Mouse (Mus musculus) yolk sac, embryonic 10.5 days (tissue): ENCODE results near the gene Msi2.

ENCODE experiments used
- DNase-seq: peaks from one replicate; pipeline ENCODE4 v3.0.0-alpha.2; 2017; ENCODE audit warnings: low spot score

Msi2 gene

DNA sequence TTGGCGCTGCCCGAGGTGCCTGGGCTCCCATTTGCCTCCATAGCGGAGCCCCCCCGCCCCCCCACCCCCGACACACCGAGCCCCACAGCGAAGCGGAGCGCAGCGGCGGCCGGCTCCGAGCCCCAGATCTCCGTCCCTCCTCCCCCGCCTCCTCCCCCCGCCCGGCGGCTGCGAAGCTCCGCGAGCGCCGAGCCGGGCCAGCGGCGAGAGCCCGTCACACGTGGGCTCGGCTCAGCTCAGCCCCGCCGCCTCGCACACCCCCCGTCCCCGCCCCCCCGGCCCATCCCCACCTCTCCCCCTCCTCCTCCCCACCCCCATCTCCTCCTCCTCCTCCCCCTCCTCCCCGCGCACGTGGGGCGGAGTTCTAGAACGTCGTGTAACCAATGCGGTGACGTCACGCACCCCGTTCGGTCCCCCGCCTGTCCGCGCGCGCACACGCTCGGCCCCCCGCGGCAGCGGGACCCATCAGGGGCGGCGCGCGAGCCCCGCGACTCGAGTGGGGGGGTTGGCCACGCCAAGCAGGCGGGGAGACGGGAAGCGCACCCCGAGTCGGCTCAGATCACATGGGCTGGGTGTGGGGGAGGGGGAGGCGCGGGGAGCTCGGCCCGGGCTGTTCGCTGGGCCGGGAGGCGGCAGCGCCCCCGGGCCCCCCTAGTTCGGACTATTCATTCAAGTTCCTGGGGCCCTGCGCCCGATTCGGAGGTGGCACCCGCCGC is at the start of gene Msi2:
TSS of gene Msi2 (minus strand) at position 464 of the 716 bp plus-strand sequence.
- DNase-seq: peak; percentile 94

DNA sequence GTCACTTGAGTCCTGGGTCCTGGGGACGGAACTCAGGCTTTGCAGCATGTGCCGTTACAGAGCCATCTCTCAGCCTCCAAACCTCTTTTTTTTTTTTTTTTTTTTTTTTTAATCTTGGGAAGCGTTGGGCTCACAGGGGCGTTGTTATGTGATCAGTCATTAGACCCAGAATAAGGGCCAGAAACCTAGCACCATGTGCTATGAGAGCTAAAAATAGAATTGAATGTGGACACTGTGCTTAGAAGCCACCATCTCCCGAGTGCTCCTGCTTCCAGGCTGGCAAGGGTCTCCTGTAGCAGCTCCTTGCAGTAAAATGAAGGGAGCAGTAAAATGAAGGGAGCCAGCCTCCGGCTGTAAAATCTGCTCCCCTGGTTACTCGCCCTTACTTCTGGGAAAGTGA is 47.3 kb upstream of the Msi2 start:
- DNase-seq: no peak

DNA sequence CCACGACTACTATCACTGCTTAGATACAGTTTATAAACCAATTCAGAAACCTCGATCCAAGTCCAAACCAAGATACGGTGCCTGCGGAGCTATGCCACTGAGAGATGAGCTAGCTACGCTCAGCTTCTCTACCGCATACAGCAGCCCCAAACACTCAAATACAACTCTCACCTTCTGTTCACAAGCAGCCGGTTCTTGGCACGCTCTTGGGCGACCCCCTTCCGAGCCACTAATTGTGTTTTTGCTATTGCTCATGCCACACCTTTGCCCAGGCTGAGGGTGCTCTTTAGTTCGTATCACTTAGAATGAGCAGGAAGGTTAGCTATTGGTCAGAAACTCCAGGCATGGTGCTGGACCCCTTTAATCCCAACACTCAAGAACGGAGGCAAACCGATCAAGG is 45.1 kb upstream of the Msi2 start:
- no peak for DNase-seq

DNA sequence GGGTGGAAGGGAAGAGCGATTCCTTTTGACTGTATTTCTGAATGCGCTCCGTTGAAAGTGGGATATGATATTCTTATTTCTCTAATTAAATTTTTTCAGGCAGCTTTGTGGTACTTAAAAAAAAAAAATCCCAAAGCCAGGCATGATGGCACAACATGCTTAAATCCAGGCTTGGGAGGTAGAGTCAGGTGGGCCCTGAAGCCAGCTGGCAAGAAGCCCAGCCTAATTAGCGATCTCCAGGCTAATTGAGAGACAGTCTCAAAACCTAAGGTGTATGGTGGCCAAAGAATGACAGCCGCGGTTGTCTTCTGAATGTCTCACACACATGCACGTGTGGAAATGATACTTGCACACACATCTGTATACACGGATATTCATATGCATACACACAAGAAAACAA is 41.2 kb upstream of the Msi2 start:
- DNase-seq: no peak

DNA sequence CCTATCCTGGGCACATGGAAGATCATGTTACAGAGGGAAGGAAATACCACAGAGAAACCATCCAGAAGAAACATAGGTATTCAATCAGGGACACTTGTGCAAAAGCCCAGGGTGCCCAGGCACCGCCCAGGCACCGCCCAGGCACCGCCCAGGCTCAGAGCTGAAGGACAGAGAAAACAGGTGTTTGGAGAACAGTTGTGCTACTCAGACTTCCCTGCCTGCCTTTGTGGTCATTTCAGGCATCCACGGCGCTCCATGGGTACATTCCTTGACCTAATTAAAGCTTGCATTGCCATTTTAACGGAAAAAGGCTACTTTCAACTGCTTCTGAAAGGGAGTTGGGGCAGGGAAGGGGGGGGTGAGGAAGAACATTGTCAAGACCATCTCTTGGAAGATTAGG is 40.1 kb upstream of the Msi2 start:
- DNase-seq: no peak

DNA sequence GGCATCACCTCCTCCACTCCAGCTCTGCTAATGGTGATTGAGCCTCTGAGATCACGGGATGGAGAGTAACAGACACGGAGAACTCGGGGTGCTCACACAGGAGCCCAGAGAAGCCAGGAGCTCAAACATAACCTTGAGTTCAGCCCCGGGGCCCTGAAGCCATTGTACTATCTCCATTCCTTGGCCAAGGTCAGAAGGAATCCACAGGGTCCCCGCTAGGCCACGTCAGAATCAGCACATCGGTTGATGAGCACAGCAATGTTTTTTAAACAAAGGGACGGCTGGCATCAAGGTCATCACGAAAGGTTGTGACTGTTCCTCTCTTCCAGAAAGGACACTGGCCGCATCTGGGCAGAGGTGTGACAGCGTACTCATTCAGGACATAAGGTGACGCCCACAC is 27.0 kb upstream of the Msi2 start:
- no peak for DNase-seq

DNA sequence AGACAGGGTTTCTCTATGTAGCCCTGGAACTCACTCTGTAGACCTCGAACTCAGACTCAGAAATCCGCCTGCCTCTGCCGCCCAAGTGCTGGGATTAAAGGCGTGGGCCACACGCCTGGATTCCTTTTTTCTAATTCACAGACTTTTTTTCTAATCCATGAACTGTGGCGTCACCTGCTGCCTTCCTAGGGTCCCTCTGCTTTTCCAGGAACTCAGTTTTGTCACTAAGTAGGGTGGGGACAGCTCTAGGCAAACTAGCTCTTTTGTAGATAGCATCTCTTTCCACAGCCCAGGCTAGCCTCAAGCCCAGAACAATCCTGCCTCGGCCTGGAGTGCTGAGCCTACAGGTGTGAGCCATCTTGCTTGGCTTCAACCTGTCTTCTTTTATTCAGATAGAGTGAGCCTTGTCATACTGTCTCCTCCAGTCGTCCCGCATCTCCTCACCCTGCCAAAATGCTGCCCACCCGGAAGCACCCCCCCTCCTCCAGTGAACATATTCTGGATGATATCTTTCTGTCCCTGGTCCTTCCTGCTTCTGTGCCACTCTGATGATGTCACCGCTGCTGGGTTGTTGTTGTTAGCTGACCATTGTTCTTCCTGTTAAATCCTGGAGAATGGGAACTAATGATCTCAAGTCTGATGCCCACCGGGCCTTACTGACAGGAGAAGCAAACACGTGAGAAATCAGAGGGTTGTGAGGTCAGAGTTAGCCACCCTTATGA is 21.4 kb upstream of the Msi2 start:
- DNase-seq: no peak

DNA sequence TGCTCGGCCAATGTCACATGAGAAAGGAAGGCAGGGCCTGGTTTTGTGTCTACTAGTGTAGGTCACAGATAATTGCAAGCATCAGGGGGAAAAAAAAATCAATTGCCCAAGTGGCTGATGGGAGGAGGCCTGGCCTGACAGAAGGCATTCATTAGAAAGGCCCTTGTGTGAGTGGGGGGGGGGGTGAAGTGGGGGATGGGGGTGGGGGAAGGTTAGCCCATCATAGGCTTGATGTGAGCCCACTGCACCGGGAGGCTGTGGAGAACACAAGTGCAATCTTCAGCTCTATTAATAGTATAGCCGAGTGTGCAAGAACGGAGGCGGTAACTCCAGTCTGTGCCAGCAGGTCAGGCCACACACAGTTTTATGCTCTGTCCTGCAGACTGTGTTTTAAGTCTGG is 11.1 kb upstream of the Msi2 start:
- no peak for DNase-seq

DNA sequence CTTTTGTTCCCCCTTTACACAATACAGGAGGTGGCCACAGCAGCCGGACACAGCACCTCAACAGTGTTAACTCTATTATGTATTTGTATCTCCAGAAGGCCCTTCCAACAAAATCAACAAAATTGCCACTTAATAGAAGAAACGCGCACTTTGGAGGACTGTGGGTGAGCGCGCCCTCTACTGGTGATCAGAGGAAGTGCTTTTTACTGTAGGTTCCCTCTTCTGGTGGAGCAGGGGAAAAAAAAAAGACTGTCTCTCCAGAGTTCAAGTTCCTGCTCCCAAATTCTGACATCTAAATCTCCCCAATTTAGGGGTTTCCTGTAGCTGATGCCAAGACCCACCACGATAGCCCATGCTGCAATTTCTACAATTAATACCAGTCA is 10.2 kb upstream of the Msi2 start:
- peak; percentile 45 for DNase-seq

DNA sequence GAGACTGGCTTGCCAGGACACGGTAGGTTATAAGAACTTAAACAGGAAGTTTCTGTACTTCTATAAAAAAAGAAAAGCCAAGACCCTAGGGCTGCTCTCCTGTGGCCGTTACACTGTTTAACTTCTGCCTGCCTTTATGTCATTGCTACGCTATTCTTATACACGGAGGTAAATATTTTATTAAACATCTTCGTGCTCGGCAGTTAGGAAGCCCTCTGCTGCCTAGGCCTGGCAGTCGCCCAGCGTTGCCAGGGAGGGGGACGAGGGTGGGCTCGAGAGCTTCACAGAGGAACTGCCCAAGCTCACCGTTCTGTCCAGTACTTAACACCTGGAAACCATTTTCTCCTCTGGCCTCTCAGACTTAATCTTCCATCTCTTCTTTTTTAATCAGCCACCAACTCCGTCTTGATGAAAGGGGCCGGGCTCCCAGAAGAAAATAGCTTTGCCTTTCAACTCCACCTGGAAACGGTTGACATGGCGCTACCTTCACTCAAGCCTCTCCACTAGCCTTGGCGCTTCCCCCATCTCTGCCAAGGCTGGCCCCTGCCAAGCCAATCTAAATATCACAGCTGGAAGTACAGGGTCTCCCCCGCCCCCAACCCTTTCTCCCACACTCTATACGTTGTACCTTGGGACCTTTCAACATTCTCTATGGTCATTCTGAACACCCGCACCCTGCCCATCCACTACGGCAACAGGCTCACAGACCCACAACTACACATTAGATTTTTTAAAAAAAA is 9.6 kb upstream of the Msi2 start:
- no peak for DNase-seq

DNA sequence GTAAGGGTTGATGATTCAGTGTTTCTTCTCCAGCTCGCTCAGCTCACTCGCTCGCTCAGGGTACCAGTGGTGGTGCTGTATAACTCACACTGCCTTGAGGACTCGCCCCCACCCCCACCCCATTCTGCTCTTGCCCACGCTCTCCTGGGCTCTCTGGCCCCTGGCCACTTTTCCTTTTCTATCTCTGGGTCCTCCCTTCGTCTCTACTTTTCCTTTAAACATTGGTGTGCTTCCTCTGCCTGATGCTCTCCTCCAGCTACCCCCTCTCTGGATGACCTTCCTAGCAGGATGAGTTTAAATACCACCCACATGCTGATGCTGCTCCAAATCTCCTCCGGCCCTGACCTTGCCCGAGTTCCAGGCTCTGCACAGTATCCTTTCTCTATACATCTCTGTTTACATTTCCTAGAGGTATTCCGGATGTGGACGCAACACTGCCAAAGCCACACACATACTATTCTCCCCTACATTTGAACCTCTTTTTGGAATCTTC is 2.9 kb upstream of the Msi2 start:
- peak; percentile 62 for DNase-seq

DNA sequence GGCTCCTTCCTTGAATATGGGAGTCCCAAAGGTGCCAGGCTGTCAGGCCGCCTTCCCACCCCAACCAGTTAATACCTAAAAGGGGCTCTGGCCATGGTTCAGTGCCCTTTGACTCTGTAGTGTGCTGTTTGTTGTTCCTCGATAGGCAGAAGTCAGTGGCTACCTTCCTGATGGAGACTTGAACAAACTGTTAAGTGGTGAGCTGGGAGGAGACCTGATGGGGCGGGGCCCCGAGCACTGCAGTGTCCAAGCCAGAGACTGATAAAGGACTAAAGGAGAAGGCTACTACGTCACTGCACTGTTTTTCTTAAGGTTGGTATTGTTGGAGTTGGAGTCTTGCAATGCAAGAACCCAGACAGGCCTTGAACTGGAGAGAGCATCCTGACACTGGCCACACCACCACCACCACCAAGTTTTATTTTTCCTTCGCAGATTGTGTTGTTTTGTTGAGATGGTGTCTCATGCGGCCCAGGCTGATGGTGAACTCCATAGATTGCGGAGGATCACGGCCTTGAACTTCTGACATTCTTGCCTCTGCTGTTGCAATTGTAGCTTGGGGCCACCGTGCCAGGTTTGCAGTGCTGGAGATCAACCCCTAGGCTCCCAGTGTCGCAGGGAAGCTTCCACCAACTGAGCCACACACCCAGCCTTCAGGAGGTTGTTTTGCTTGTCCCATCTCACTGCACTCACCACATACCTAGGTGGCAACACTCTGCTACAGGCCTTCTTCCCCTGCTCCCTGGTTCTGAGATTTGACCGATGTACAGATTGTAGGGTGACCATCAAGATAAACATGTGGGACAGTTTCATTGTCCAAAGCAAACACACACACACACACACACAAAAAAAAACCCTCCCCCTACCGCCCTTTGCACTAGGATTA is 2.2 kb upstream of the Msi2 start:
- peak; percentile 45 for DNase-seq

DNA sequence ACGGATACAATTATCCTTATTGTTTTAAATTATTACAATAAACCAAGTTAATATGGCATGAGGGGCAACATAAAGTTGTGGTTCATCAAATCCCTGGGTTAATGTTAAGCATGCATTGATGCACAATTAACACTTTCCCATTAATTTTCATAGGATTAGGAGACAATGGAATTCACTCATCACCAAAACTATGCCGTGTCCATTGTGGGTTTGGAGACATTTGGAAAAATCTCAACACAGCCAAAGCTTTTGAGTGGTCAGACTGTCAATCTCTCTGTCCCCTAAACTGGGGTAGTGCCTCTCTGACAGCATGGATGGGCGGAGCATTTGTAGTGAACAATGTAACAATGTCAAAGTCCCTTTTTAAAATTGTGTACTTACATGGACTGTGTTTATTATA is 1.3 kb upstream of the Msi2 start:
- DNase-seq: no peak

DNA sequence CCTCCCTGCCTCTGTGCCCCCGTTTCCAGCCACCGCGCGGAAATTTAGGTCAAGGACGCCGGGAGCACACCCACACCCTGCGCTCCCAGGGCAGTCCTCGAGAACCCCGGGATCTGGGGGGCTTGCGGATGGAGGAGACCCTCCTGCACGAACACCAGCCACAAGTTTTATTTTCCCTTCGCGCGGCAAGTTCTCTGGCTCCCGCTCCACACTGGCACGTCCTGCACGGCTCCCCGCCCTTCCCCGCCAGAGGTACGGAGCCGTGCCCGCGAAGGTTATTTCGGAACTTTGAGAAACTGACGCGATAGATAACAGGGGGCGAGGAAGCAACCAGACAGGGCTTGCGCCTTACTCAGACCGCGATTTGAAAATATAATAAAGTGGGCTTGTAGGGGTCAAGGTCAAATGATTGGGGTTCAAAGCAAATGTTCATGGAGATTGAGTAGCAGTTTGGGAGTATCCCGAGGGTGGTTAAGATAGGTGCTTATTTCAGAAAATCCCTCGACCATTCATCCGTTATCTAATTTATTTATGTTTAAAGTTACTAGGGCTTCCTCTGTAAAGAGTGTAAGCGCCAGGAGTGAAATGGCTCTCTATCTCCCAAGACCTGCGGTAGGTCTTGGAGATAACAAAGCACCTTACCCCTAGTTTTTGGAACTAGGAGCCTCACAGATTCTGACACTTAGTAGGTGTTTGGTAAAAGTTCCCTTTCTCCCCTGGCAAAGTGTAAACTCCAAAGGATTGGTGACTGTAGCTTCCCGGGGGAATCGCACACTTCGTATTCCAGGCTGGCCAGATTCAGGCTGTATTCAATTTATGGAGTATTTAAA is 668 bp upstream of the Msi2 start:
- DNase-seq: no peak

DNA sequence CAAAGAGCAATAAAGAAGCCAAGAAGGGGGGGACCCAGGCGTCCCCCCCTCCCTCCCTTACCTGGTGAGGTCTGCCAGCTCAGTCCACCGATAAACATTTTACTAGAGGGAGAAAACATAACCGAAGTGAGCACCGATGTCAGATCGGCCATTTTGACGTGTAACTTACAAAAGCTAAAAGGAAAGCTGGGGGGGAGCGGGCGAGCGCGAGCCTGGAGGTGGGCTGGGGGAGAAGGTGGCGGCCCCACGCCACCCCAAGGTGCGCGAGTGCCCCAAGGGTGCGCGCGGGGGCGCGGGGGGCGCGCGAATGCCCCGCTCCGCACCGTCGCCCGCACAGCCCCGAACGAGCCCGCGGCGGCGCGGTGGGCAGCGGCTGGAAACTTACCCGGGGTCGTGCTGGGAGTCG is 666 bp downstream of the Msi2 start:
- peak; percentile 54 for DNase-seq

DNA sequence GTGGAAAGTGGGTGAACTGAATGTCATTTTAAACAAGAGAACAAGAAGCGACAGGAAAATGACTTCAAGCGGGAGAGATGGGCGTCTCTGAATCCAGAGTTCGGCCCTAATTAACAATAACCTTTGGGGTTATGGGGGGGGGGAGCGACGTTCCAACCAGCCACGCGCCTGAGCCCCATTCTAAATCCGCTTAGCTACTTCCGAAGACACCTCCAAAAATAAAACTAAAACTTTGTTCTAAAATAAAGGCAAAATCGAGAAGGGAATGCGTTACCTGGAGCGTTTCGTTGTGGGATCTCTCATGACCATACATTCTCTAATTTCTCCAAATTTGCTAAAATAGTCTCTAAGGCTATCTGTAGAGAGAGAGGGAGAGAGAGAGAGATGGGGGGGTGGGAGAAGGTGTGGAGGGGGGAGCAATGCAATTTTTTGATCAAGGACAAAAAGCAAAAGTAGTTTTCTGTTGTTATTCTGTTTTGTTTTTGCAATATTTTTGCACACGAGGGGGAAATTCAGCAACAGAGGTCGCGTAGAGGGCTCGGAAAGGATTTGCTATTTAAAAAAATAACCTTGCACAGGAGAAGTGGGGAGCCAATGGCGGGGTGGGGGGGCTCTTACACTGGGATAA is 1.2 kb downstream of the Msi2 start:
- DNase-seq: no peak

DNA sequence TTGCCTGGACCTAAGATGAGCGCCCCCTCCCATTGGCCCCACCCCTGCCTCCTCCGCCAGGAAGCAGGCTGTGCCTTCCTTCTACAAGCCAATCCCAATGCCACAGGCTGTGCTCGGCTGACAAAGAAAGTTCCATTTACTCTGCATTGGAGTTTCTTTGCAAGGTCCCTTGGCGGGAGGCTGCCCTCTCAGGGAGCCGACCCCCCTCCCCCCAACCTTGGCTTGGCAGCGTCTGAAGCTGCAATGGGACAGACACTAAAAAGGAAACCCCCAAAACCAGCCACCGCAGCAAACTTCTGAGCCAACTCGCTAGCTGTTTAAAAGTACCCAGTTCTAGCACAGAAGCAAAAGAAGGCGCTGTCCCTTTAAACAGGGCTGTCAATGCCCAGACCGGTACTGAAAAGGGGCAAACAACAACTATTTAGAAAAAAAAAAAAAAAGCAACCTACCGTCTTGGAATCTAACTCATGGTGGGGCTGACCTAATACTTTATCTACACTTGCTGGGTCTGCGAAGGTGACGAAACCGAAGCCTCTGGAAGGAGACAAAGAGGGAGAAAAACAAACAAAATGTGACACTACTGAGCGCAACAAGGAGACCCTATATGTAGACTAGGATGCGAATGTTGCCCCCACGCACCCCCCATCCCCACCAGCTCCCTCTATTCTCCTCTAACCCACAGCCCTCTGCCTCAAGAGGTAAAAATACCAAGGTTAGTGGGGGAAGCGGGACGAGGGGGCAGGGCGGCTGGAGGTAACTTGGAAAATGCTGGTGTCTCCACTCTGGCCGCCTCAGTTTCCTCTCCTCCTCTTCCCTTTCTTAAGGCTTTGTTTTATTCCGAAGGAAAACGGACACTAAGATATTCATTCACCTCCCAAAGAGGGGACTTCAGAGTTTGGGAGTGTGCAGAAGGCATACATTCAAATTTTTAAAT is 2.0 kb downstream of the Msi2 start:
- DNase-seq: no peak

DNA sequence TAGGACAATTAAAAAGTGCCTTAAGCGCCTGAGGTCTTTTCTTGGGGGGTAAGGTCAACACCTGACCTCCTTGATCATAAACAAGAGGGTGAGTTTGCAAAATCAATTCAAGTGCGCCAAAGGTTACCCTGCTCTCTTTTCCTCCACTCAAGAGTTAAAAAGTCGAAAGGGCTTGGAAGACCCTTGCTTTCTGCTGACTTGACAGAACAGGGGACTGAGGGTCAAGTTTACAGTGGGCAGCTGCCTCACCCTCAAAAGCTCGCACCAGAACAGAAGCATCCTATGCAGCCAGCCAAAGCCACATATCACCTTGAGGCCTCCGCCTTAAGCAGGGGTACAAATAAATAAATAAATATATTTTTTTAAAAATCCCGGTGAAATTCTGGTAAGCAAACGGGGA is 3.0 kb downstream of the Msi2 start:
- no peak for DNase-seq

DNA sequence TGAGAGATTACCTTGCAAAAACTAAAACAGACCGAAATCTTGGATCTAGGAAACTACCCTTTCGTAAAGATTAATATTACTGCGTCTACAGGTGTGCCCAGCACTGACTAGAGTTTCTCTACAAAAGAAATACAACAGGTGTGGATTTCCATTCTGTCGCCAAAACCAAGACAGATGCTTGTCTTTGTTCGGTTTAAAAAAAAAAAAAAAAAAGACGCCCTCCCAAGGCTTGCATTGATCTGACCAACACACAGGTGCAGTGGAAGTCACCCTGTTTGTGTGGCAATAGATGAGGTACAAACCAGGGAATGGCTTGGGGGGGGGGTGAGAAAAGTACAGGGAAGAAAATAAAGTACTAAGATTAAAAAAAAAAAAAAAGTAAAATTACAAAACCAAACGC is 4.2 kb downstream of the Msi2 start:
- no peak for DNase-seq

DNA sequence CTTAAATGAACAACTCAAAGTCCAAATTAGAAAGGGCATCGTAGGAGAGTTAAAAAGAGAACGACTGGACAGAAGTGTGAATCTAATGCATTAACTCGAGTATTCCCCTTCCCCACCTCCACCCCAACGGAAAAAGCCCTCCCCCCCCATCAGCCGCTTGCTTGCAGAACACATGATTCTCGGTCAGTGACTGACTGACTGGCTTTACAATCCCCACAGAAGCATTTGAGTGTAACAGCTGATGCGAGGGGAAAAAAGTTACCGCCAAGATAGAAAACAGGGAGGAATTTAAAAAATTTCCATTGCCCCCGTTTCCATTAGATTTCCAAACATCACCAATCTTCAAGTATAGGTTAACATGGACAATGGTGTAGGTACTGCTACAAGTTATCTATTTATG is 4.8 kb downstream of the Msi2 start:
- DNase-seq: no peak
